Mouse (Mus musculus) midbrain, embryonic 16.5 days (tissue): ENCODE data around the gene Atp6v0c. TPM values are rescaled to one million over a fixed set of nuclear protein-coding genes. Genes with fewer than 3 reads are reported as not detected.
"Not testable (repeated sequence)": the region's sequence is repeated elsewhere in the genome, so short reads cannot be mapped to it uniquely, and the experiment has no call there.

Experiments used
- ATAC-seq: fragments of 200-750 bp; cut with Nextera tagmentation; 2 replicates; pipeline ENCODE4 v1.8.0; 2017; ENCODE audit warnings: moderate TSS enrichment
- H3K27ac ChIP-seq: fragments of 300-500 bp; sonication (generic); 2 replicates; pipeline ENCODE4 v1.5.1; 2014; ENCODE audit warnings: mild to moderate bottlenecking, low read length, mixed read lengths
- H3K27me3 ChIP-seq: fragments of 300-500 bp; sonication (generic); 2 replicates; pipeline ENCODE4 v1.6.1; 2014; ENCODE audit warnings: low read depth, low read length, mixed read lengths; ENCODE audit not compliant: control insufficient read depth, insufficient read depth
- H3K36me3 ChIP-seq: fragments of 300-500 bp; sonication (generic); 2 replicates; pipeline ENCODE4 v1.6.1; 2014; ENCODE audit warnings: mild to moderate bottlenecking, low read length, moderate library complexity, mixed read lengths; ENCODE audit not compliant: control insufficient read depth, insufficient read depth
- H3K4me1 ChIP-seq: fragments of 300-500 bp; sonication (generic); 2 replicates; pipeline ENCODE4 v1.6.1; 2014; ENCODE audit warnings: mild to moderate bottlenecking, low read length, mixed read lengths; ENCODE audit not compliant: control insufficient read depth, insufficient read depth
- H3K4me2 ChIP-seq: fragments of 300-500 bp; sonication (generic); 2 replicates; pipeline ENCODE4 v1.6.1; 2014; ENCODE audit warnings: mild to moderate bottlenecking, low read length, mixed read lengths
- H3K4me3 ChIP-seq: fragments of 300-500 bp; sonication (generic); 2 replicates; pipeline ENCODE4 v1.5.1; 2014; ENCODE audit warnings: low read depth, mild to moderate bottlenecking, low read length, moderate library complexity, mixed read lengths
- H3K9ac ChIP-seq: fragments of 300-500 bp; sonication (generic); 2 replicates; pipeline ENCODE4 v1.6.1; 2014; ENCODE audit warnings: low read depth, low read length, mixed read lengths
- H3K9me3 ChIP-seq: fragments of 300-500 bp; sonication (generic); replicated peaks from 2 replicates; pipeline ENCODE4 v1.6.1; 2014; ENCODE audit warnings: mild to moderate bottlenecking, low read length, mixed read lengths; ENCODE audit not compliant: control insufficient read depth, poor library complexity, severe bottlenecking
- WGBS: fragments of 180-500 bp; shearing (Covaris S2); extraction: QIAGEN DNeasy Blood & Tissue Kit; methylation state at CpG from one replicate; pipeline ENCODE4 v1.1.7; 2014; 5-methylcytosine and 5-hydroxymethylcytosine counted together
- polyA plus RNA-seq: library from polyadenylated mRNA; unstranded; fragments of >200 nt; fragmentation: Nextera tagmentation; extraction: Ambion mirVana; gene quantifications from 2 replicates; pipeline ENCODE4 v1.2.1, GENCODE M21; 2015

The Atp6v0c gene
- polyA plus RNA-seq, 1 experiment from 2014 or later: 1,629 TPM

- Histone ChIP-seq H3K4me3 (peak overlapping the region; percentile 93), H3K4me1 (peaks cover 20% of the 10 kb centered on the region), H3K9me3 (no peaks in the 10 kb centered on the region), H3K9ac (peak overlapping the region; percentile 96; the same call in 1 of the 2 replicates), H3K27ac (no peak overlapping the region), H3K4me2 (peak overlapping the region; percentile 72), H3K27me3 (no peaks in the 10 kb centered on the region), H3K36me3 (no peaks in the 10 kb centered on the region)
- no peak for ATAC-seq
- WGBS: 94% methylated on average over 4 of the region's 4 CpGs
Observed at GRCm38 (mm10) chr17:24139968-24140367, 29.5 kb downstream of the Atp6v0c start.

- Histone ChIP-seq H3K4me2 (no peak overlapping the region), H3K9me3 (no peaks in the 10 kb centered on the region), H3K36me3 (no peaks in the 10 kb centered on the region), H3K27me3 (no peaks in the 10 kb centered on the region), H3K9ac (no peak overlapping the region), H3K27ac (no peak overlapping the region), H3K4me3 (no peak overlapping the region), H3K4me1 (peaks cover 20% of the 10 kb centered on the region)
- 91% methylated on average over 3 of the region's 3 CpGs for WGBS
- ATAC-seq: no peak
Observed at GRCm38 (mm10) chr17:24139256-24139655, 30.2 kb downstream of the Atp6v0c start.

- Histone ChIP-seq H3K27ac (no peak overlapping the region), H3K9ac (no peak overlapping the region), H3K9me3 (no peaks in the 10 kb centered on the region), H3K4me2 (no peak overlapping the region), H3K27me3 (no peaks in the 10 kb centered on the region), H3K4me1 (peaks cover 17% of the 10 kb centered on the region), H3K36me3 (no peaks in the 10 kb centered on the region), H3K4me3 (no peak overlapping the region)
- 82% methylated on average over 2 of the region's 2 CpGs for WGBS
- ATAC-seq: no peak
Observed at GRCm38 (mm10) chr17:24137226-24137880, 32.1 kb downstream of the Atp6v0c start.

- no peak overlapping the region for H3K4me3 ChIP-seq
Observed at GRCm38 (mm10) chr17:24134062-24134461, 35.4 kb downstream of the Atp6v0c start.

GRCm38 (mm10) chr17:24132919-24133318 lies 36.6 kb downstream of the Atp6v0c start:
- H3K9me3 ChIP-seq, H3K27ac ChIP-seq: not testable (repeated sequence)
- 84% methylated on average over 4 of the region's 4 CpGs for WGBS

More at GRCm38 (mm10) chr17:24134062-24134461, 35.4 kb downstream of the Atp6v0c start:
- Histone ChIP-seq H3K9ac (no peak overlapping the region), H3K4me1 (no peaks in the 10 kb centered on the region), H3K27ac (no peak overlapping the region), H3K9me3 (no peaks in the 10 kb centered on the region), H3K27me3 (no peaks in the 10 kb centered on the region), H3K36me3 (no peaks in the 10 kb centered on the region), H3K4me2 (no peak overlapping the region)
- ATAC-seq: no peak

GRCm38 (mm10) chr17:24131570-24131969 lies 37.9 kb downstream of the Atp6v0c start:
- ATAC-seq: no peak
- WGBS: 79% methylated on average over 3 of the region's 3 CpGs
- no peaks in the 10 kb centered on the region for H3K27me3 ChIP-seq
- no peaks in the 10 kb centered on the region for H3K4me1 ChIP-seq
- no peak overlapping the region for H3K9ac ChIP-seq
- no peak overlapping the region for H3K4me2 ChIP-seq
- no peaks in the 10 kb centered on the region for H3K36me3 ChIP-seq
- H3K4me3 ChIP-seq: no peak overlapping the region
- no peaks in the 10 kb centered on the region for H3K9me3 ChIP-seq
- H3K27ac ChIP-seq: no peak overlapping the region

More at GRCm38 (mm10) chr17:24132919-24133318, 36.6 kb downstream of the Atp6v0c start:
- H3K4me3 ChIP-seq, H3K9ac ChIP-seq, H3K4me1 ChIP-seq, H3K4me2 ChIP-seq, H3K36me3 ChIP-seq, ATAC-seq, H3K27me3 ChIP-seq: not testable (repeated sequence)

GRCm38 (mm10) chr17:24129246-24129645 lies 40.3 kb downstream of the Atp6v0c start:
- H3K4me3 ChIP-seq, H3K4me1 ChIP-seq, H3K27me3 ChIP-seq, H3K9me3 ChIP-seq, H3K27ac ChIP-seq, ATAC-seq, H3K36me3 ChIP-seq, H3K9ac ChIP-seq, H3K4me2 ChIP-seq: not testable (repeated sequence)
- WGBS: 84% methylated on average over 4 of the region's 4 CpGs

GRCm38 (mm10) chr17:24127592-24127991 lies 41.9 kb downstream of the Atp6v0c start:
- H3K27ac ChIP-seq: no peak overlapping the region
- no peak overlapping the region for H3K9ac ChIP-seq
- no peaks in the 10 kb centered on the region for H3K4me1 ChIP-seq
- WGBS: 97% methylated on average over 1 of the region's 1 CpGs
- H3K36me3 ChIP-seq: no peaks in the 10 kb centered on the region
- no peak for ATAC-seq
- H3K4me3 ChIP-seq: no peak overlapping the region
- H3K9me3 ChIP-seq: no peaks in the 10 kb centered on the region
- no peak overlapping the region for H3K4me2 ChIP-seq
- no peaks in the 10 kb centered on the region for H3K27me3 ChIP-seq

GRCm38 (mm10) chr17:24126801-24127200 lies 42.7 kb downstream of the Atp6v0c start:
- Histone ChIP-seq H3K27me3 (no peaks in the 10 kb centered on the region), H3K9ac (no peak overlapping the region), H3K4me2 (no peak overlapping the region), H3K4me1 (no peaks in the 10 kb centered on the region), H3K36me3 (no peaks in the 10 kb centered on the region), H3K27ac (no peak overlapping the region), H3K4me3 (no peak overlapping the region), H3K9me3 (no peaks in the 10 kb centered on the region)
- WGBS: 83% methylated on average over 3 of the region's 3 CpGs
- ATAC-seq: no peak
